Mouse (Mus musculus) olfactory bulb, adult 2 months (tissue): ENCODE measurements around the gene H2-DMa.

ENCODE experiments used
- CTCF ChIP-seq: fragments of 200-500 bp; IDR thresholded peaks from 2 replicates; pipeline ENCODE4 v1.5.1; 2012; ENCODE audit warnings: low read depth, mild to moderate bottlenecking, low read length, moderate library complexity; ENCODE audit not compliant: insufficient read depth
- POLR2A ChIP-seq: fragments of 200-500 bp; IDR thresholded peaks from 2 replicates; pipeline ENCODE4 v1.6.1; 2012; ENCODE audit warnings: mild to moderate bottlenecking, low read depth, low read length, moderate library complexity; ENCODE audit not compliant: insufficient read depth

DNA sequence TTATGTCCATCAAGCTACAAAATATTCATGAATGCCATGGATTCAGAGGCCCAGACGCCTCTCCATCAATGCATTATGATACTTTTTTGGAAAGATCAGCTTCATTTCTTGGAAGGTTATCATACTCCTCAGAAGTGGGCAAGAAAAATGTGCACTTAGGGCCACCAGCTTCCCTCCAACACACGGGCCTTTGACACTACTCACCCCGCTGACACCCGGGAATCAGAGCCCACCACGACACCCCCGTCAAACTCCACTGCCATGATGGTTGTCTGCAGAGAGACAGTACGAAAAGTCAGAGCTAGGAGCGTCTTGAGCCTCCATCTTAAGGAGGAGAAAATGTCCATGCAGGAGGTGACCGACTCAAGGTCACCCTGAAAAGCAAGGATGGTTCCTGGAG, 66.2 kb downstream of the H2-DMa start:
- TF ChIP-seq CTCF (no peak), POLR2A (no peak)
